19 mouse cellular contexts compared by ENCODE assay signal in genomic region chr4:148990038-148990437, GRCm38 (mm10).
DNase-seq lines count a peak whose midpoint lies in the region; ATAC-seq and TF ChIP-seq lines count a peak whose summit lies in the region.
"Had no signal": no experiment of that assay in that cellular context is flagged by ENCODE, and none has a peak within 500 bp of the region (broad histone marks: within the 10 kb centered on the region; RNA-seq: fewer than 3 reads in every experiment).

No protein-coding gene starts in this region.

- DNase-seq in hindbrain, postnatal 0 days (ENCODE audit: low spot score): no peak
- peak; percentile 58 for DNase-seq in A20 (ENCODE audit: low read depth, low spot score)
- peak; percentile 57 for DNase-seq in forelimb bud, embryonic 11.5 days (ENCODE audit: low read depth, low spot score)
- peak; percentile 49 for DNase-seq in mesoderm, embryonic 11.5 days (ENCODE audit: low read depth, low spot score)
- no peak for DNase-seq in ovary, adult 18-20 months (ENCODE audit: low spot score)
- no peak for DNase-seq in Muller cell, postnatal 12 days (ENCODE audit: inconsistent ontology term)
- DNase-seq: cerebellum, adult 8-10 months; heart, adult 11 months; kidney, adult 18-20 months; lung, adult 18-20 months; lung, postnatal 4 days; spleen, adult 18-20 months; thymus, adult 18-20 months had no signal

- no peak overlapping the region for H3K27ac ChIP-seq in hindbrain, embryonic 13.5 days
- H3K27ac ChIP-seq in hindbrain, postnatal 0 days: no peak overlapping the region
- H3K27ac ChIP-seq: forebrain, embryonic 15.5 days; hindbrain, embryonic 12.5 days; layer of hippocampus, adult 2 months; left cerebral cortex, adult 2 months; midbrain, embryonic 12.5 days had no signal

- H3K27me3 ChIP-seq in hindbrain, embryonic 13.5 days: no peaks in the 10 kb centered on the region
- H3K27me3 ChIP-seq in hindbrain, postnatal 0 days (ENCODE audit: insufficient read depth, low read length): no peaks in the 10 kb centered on the region
- H3K27me3 ChIP-seq: forebrain, embryonic 15.5 days; hindbrain, embryonic 12.5 days; midbrain, embryonic 12.5 days had no signal

- peak overlapping the region; percentile 20; the same call in 1 of the 2 replicates for H3K9ac ChIP-seq in hindbrain, embryonic 13.5 days
- H3K9ac ChIP-seq in hindbrain, postnatal 0 days (replicated peaks; ENCODE audit: low read length): no peak overlapping the region
- H3K9ac ChIP-seq: forebrain, embryonic 15.5 days; hindbrain, embryonic 12.5 days; midbrain, embryonic 12.5 days had no signal

- no peaks in the 10 kb centered on the region for H3K9me3 ChIP-seq in hindbrain, embryonic 13.5 days
- H3K9me3 ChIP-seq in hindbrain, postnatal 0 days (ENCODE audit: low read length): no peaks in the 10 kb centered on the region
- H3K9me3 ChIP-seq: forebrain, embryonic 15.5 days; hindbrain, embryonic 12.5 days; midbrain, embryonic 12.5 days had no signal

- no peaks in the 10 kb centered on the region for H3K36me3 ChIP-seq in hindbrain, embryonic 13.5 days
- no peaks in the 10 kb centered on the region for H3K36me3 ChIP-seq in hindbrain, postnatal 0 days (ENCODE audit: insufficient read depth, low read length)
- H3K36me3 ChIP-seq: forebrain, embryonic 15.5 days; hindbrain, embryonic 12.5 days; midbrain, embryonic 12.5 days had no signal

- 42% methylated on average over 2 of the region's 2 CpGs for WGBS in hindbrain, embryonic 13.5 days
- WGBS in hindbrain, postnatal 0 days: 45% methylated on average over 2 of the region's 2 CpGs

- no peak for TF ChIP-seq CTCF in hindbrain, postnatal 0 days (IDR thresholded peaks at IDR 0.05; ENCODE audit: low read depth)

- ATAC-seq in hindbrain, embryonic 13.5 days (ENCODE audit: low FRiP score): no peak
- ATAC-seq in hindbrain, postnatal 0 days: no peak
- ATAC-seq: forebrain, embryonic 15.5 days had no signal

- H3K4me3 ChIP-seq in hindbrain, embryonic 13.5 days: no peak overlapping the region
- H3K4me3 ChIP-seq in hindbrain, postnatal 0 days (ENCODE audit: low read length): no peak overlapping the region
- H3K4me3 ChIP-seq: forebrain, embryonic 15.5 days; hindbrain, embryonic 12.5 days; layer of hippocampus, adult 2 months; left cerebral cortex, adult 2 months; midbrain, embryonic 12.5 days had no signal

- H3K4me1 ChIP-seq in hindbrain, embryonic 13.5 days (replicated peaks): peaks cover 53% of the 10 kb centered on the region
- H3K4me1 ChIP-seq in hindbrain, postnatal 0 days (ENCODE audit: insufficient read depth, low read length): peaks cover 11% of the 10 kb centered on the region; the same call in 1 of the 2 replicates

- H3K4me2 ChIP-seq in hindbrain, embryonic 13.5 days: no peak overlapping the region
- no peak overlapping the region for H3K4me2 ChIP-seq in hindbrain, postnatal 0 days (ENCODE audit: low read depth, low read length)
- H3K4me2 ChIP-seq: forebrain, embryonic 15.5 days; hindbrain, embryonic 12.5 days; midbrain, embryonic 12.5 days had no signal

Comparison
In these comparisons a context has a peak if more than half of its experiments do, and no peak if none do; other contexts are left out.
1. DNase-seq: peak in A20 (single experiment), forelimb bud, embryonic 11.5 days (single experiment) and mesoderm, embryonic 11.5 days (single experiment); none in hindbrain, postnatal 0 days (single experiment), ovary, adult 18-20 months (single experiment) and Muller cell, postnatal 12 days (single experiment).